Mouse (Mus musculus) Patski (cell line): ENCODE data around the gene A930018P22Rik. TPM values are rescaled to one million over a fixed set of nuclear protein-coding genes. Genes with fewer than 3 reads are reported as not detected.

Experiments
- ATAC-seq: fragments of 100-300 bp; one replicate; pipeline ENCODE4 v1.8.0; 2021
- CTCF ChIA-PET: fragments of 350-600 bp; sonication (Branson Sonifier 250); formaldehyde crosslinking; loops from one replicate; lab custom pipeline; 2022; ENCODE audit warnings: inconsistent platforms; lab: Charles Lee
- POLR2A ChIA-PET: fragments of 350-600 bp; sonication (Branson Sonifier 250); formaldehyde crosslinking; loops from one replicate; lab custom pipeline; 2022; ENCODE audit warnings: antibody characterized with exemption, inconsistent platforms; lab: Charles Lee
- DNase-seq: peaks from one replicate; pipeline ENCODE4 v3.0.0-alpha.2; 2011; ENCODE audit warnings: low read depth, low spot score
- H3K27me3 ChIP-seq: fragments of 371-371 bp; one replicate; pipeline ENCODE4 v1.5.1; 2021
- CTCF ChIP-seq: fragments of 100-300 bp; IDR thresholded peaks from one replicate; pipeline ENCODE4 v1.5.1; 2021
- in situ Hi-C: fragments of 300-500 bp; cut with MboI; formaldehyde crosslinking; loops from 3 replicates; pipeline ENCODE4 v1.11.1; 2018; ENCODE audit warnings: low pct_unique_long_range_greater_than_20kb, mixed read lengths
- polyA plus RNA-seq: library from polyadenylated mRNA; unstranded; gene quantifications from one replicate; pipeline ENCODE4 v1.2.3, GENCODE M21; 2021

A930018P22Rik gene
- polyA plus RNA-seq, 1 experiment from 2014 or later = not detected

DNA sequence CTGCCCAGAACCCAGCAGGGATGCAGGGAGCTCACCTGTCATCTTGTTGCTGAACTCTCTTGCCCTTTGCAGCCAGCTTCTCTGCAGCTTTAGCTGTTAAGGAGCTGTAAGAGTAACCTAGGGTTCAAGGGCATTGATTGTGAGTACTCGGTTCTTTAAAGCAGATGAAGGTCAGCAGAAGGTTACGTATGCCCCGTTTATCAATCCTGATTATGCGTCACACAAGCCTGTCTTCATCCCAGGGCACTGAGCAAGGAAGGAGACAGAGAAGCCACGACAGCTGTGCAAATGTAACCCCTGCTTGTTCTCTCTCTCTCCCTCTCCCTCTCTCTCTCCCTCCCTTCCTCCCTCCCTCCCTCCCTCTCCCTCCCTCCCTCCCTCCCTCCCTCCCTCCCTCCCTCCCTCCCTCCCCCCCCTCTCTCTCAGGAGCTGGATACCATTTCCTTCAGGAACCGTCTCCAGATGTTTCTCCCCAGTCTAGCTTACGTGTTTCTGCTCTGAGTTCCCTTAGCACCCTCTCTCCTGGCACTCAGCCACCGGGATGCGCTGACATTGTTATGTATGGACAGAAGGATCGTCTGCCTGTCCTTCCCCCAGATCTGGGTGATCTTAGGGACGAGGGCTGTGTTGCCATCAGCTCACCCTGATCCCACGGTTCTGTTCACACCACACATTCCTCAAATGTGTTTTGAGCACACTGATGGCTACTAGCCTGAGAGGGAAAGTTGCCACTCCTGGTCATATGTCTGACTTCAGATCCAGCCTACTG lies 10.7 kb downstream of the A930018P22Rik start:
- no peak for DNase-seq
- POLR2A ChIA-PET = no interaction called here
- in situ Hi-C loops = loop anchor here (10.0 kb wide), 1 partner anchor 282 kb away; the partner anchor contains the start of gene D430041D05Rik
- ATAC-seq = no peak
- CTCF ChIA-PET = interaction anchor here (0.7 to 1.6 kb wide), 2 partner anchors 10 to 292 kb away, joined by 3 to 6 read pairs; no protein-coding TSS in a partner anchor
- TF ChIP-seq CTCF = no peak
- H3K27me3 ChIP-seq = peaks cover 4% of the 10 kb centered on the region

DNA sequence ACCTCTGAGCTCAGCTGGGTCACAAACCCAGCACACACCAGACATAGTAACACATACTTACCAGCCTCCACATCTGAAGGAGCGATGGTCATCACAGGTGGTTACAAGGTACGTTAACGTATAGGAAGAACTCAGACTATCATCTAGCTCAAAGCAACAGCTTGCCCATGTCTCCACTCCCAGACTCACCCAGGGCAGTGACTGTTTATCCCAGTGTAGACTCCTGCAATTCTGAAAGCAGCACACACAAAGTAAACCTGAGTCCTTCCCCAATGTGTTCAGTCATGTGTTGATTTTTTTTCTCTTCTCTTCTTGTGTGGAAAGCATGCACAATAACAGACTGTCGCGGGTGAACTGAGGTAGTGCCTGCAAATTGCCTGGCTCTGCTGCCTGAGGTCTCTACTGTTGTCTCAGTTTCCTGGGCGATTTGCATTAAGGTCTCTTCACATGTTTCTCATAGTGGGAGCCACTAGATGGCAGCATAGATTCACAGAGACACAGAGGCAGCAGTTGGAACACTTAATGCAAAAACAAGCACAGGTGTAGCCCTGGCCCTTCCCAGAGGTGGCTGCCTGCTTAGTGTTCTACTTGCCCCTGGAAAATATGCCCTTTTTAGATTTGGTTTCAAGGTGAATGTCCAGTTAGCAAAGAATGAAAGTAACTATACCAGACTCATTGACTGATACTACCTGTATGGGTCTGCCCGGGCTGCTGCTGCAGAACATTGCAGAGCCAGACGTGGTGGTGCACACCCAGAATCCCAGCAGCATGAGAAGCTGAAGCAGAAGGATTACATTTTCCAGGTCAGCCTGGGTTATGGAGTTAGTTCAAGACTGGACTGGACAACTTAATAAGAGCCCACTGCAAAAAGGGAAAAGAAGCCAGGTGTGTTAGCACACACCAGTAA lies 11.8 kb downstream of the A930018P22Rik start:
- DNase-seq = peak; percentile 28
- H3K27me3 ChIP-seq = peaks cover 4% of the 10 kb centered on the region
- POLR2A ChIA-PET = no interaction called here
- CTCF ChIA-PET = interaction anchor here (0.6 to 1.6 kb wide), 3 partner anchors 11 to 291 kb away, joined by 3 to 6 read pairs (median 3); no protein-coding TSS in a partner anchor
- peak; percentile 93 for TF ChIP-seq CTCF
- peak; percentile 52 for ATAC-seq
- in situ Hi-C loops = loop anchor here (5.0 to 10.0 kb wide), 2 partner anchors 280 to 453 kb away; partner anchors contain the start of gene D430041D05Rik

DNA sequence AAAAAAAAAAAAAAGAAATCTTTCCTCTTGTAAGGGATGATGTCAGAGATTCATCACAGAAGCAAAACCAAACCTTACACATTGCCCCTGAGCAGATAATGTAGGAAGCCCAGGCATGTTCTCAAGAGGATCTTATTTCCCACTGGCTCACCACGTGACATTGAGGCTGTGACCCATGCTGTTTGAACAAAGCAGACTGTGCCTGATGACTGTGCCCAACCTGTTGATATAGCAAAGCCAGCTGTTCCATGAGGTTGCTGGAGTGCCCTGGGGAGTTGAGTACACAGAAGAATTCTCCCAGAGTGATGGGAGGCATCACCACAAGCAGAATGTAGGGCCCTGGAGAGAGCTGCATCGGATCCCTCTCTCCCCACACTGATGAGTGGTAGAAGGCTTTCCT lies 13.4 kb downstream of the A930018P22Rik start:
- ChIA-PET CTCF (no interaction called here), POLR2A (no interaction called here)
- in situ Hi-C loops = loop anchor here (5.0 to 10.0 kb wide), 2 partner anchors 279 to 451 kb away; partner anchors contain the start of gene D430041D05Rik
- DNase-seq = no peak
- TF ChIP-seq CTCF = no peak
- no peak for ATAC-seq
- peaks cover 4% of the 10 kb centered on the region for H3K27me3 ChIP-seq

DNA sequence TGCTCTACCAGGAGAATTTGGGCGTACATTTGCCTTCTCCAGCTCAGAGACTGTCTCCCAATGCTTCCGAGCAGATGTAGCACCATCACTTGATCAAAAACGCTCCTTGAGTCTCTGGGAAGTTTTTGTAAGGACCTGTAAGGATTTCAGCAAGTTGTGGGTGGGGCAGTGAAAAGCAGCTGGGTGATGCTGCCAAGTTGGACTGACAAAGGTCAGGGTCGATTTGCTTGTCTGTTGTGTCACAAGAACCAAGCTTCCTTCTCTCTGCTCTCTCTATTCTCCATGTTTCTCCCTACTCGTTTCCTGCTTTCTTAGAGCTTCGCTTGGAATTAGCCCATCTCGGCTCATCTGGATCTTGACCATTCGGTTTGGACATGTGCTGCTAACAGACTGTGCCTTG lies 19.6 kb downstream of the A930018P22Rik start:
- POLR2A ChIA-PET = no interaction called here
- TF ChIP-seq CTCF = no peak
- DNase-seq (no peak), ATAC-seq (no peak)
- H3K27me3 ChIP-seq = no peaks in the 10 kb centered on the region
- CTCF ChIA-PET = no interaction called here
- in situ Hi-C loops = no loop called here

DNA sequence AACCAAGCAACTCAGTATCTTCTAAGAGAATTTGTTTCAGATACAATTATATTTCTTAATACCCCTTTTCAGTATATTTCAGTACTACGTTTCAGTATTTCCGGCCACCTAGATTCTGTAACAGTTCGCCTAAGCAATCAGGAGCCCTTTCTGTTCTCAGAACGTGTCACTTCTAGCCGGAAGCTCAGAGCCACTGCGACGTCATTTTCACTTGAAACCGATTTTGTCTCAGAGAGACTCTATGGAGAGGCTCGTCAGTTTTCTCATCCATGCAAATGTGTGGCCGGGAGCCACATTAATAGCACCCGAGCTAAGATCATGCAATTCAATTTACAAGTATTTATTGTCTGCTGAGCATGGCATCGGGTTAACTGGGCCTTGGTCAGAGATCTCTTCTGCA lies 21.4 kb downstream of the A930018P22Rik start:
- ChIA-PET POLR2A (no interaction called here), CTCF (no interaction called here)
- ATAC-seq (no peak), DNase-seq (no peak)
- no peaks in the 10 kb centered on the region for H3K27me3 ChIP-seq
- TF ChIP-seq CTCF = no peak
- in situ Hi-C loops = no loop called here

DNA sequence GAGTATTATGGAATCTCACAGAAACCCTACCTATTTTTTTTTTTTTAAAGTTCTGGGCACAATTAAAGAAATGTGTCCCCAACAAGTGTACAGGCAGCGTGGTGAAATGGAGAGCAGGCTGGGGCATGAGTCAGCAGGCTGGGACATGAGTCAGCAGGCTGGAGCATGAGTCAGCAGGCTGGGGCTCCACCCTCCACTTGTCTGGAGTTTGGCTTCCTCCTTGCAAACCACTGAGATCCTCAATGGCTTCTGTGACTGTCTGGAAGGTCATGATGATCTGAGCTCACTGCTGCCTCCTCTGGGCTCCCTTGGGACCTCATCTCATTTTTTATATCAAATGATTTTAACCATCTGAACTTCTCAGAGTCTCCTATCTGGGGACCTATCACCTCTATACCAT lies 23.4 kb downstream of the A930018P22Rik start:
- peak; percentile 66 for TF ChIP-seq CTCF
- POLR2A ChIA-PET = interaction anchor here (0.6 kb wide), 1 partner anchor 52 kb away, joined by 3 read pairs; no protein-coding TSS in a partner anchor
- in situ Hi-C loops = no loop called here
- H3K27me3 ChIP-seq = no peaks in the 10 kb centered on the region
- DNase-seq = peak; percentile 42
- peak; percentile 88 for ATAC-seq
- CTCF ChIA-PET = interaction anchor here (1.0 to 1.6 kb wide), 4 partner anchors 9 to 17 kb away, joined by 3 to 4 read pairs (median 3); no protein-coding TSS in a partner anchor

DNA sequence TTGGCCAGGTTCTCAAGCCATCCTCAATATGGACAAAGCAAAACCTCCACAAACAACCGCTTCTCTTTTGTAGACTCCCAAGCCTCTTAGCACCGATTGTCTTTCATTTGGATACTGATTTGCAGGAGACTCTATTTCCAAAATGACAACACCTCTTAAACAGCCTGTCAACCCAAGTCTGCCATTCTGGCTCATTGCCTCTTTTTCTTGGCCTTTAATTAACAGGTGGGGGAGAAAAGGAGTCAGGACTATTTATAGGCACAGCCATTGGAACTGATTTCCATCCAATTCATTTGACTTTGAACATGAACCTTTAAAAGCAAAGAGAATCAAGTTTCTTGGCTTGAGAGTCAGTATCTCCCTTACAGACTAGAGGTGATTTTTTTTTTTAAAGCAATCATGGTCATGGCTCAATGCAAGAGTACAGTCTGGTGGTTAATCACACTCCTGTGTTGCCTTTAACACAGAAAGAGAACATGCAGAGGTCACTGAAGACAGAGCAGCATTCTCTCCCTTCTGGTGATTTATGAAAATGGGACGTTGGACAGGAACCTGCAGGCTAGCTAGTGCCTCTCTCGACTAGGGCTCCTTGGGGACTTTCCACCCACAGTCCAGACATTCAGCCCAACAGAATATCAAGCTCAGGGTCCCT lies 25.5 kb downstream of the A930018P22Rik start:
- in situ Hi-C loops = no loop called here
- peaks cover 3% of the 10 kb centered on the region for H3K27me3 ChIP-seq
- ChIA-PET POLR2A (no interaction called here), CTCF (no interaction called here)
- no peak for DNase-seq
- no peak for ATAC-seq
- no peak for TF ChIP-seq CTCF

DNA sequence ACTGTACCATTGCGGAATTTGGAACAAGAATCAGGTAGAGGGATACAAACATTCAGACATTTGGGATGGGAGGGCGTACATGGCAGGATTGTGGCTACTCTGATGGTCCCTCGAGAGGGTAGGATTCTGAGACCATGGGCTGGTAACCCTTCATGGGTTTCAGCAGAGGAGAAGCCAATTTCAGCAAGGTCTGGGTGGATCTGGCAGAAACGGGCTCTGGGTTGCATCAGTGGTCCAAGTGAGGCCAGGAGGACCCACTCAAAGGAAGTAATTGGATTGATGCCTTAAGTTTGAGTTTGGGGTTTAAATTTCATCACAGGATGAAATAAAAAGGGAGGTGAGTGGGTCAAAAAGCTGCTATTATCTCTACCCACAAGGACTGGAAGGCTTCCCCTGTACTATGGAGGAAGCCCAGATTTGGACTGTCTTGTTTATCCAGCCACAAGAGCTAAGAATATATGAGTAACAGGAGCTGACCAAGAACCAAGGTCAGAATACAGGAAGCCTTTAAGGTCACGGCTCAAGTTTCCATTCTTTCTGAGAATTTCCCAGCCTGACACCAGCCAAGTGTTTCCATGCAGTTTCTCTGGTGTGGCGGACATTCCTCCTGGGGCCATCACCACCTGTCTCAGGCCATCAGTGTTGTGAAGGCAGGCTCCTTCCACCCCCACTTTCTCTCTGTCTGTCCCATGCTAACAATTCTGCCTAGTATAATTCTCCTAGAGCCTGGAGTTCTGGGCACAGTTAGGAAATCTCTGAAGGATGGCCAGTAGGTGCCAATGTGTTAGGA lies 28.2 kb downstream of the A930018P22Rik start:
- ATAC-seq = no peak
- peaks cover 3% of the 10 kb centered on the region for H3K27me3 ChIP-seq
- ChIA-PET CTCF (no interaction called here), POLR2A (no interaction called here)
- in situ Hi-C loops = no loop called here
- DNase-seq = no peak
- no peak for TF ChIP-seq CTCF

DNA sequence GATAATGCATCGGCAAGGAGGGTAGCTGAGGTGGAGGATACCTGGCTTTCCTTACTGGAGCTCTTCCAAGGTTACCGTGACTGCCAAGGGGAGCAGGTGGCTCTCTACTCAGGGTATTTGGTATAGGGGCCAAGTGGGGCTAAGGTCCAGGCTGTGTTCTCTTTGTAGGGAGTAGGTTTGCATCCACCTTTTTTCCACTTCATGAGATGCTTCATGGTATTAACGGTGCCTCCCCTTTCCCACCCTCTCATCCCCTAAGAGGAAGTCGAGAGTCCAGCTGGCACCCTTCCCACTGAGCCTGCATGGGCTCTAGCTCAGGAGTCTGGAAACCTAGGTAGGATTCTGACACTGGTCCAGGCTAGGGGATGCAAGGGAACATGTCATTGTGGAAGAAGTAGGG lies 30.8 kb downstream of the A930018P22Rik start:
- in situ Hi-C loops = no loop called here
- CTCF ChIA-PET = no interaction called here
- DNase-seq = no peak
- no peak for ATAC-seq
- no peak for TF ChIP-seq CTCF
- POLR2A ChIA-PET = no interaction called here
- H3K27me3 ChIP-seq = peaks cover 3% of the 10 kb centered on the region

DNA sequence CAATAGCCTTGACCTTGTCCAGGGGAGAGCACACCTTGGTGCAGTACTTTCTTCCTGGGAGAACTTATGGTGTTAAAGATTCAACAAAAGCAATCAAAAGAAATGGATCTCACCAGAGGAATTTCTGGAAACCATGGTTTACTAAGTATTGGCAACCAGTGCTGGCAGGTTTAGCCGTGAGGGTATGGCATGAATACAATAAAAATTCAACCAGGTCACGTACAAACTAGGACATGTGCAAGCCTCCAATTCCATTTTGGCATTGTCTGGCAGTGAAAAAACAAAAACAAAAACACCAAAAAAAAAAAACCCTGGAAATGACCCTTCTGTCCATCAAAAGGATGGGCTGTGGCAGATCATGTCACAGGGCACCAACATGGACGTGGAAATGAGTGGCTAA lies 31.3 kb downstream of the A930018P22Rik start:
- H3K27me3 ChIP-seq = peaks cover 3% of the 10 kb centered on the region
- DNase-seq = no peak
- ChIA-PET CTCF (no interaction called here), POLR2A (no interaction called here)
- in situ Hi-C loops = no loop called here
- no peak for TF ChIP-seq CTCF
- no peak for ATAC-seq
